Mouse (Mus musculus) liver, adult 2 months (tissue): ENCODE results near the gene Tnfrsf12a.

Experiments used
- CTCF ChIP-seq: fragments of 200-500 bp; IDR thresholded peaks from 2 replicates; pipeline ENCODE4 v1.5.1; 2011; ENCODE audit warnings: low read depth, low read length, control low read depth
- POLR2A ChIP-seq: fragments of 200-500 bp; IDR thresholded peaks from 2 replicates; pipeline ENCODE4 v1.6.1; 2011; ENCODE audit warnings: low read length, control low read depth; ENCODE audit not compliant: insufficient read depth; ENCODE audit errors: extremely low read depth

GRCm38 (mm10) chr17:23694491-23694890 is 17.2 kb upstream of the Tnfrsf12a start:
- TF ChIP-seq CTCF (no peak), POLR2A (no peak)
